Mouse (Mus musculus): ENCODE results near the gene Snd1.

GRCm38 (mm10) chr6:28459221-28459668 is 15.7 kb upstream of the Snd1 start:
- TF ChIP-seq MYOD1 (IDR thresholded peaks at IDR 0.05; ENCODE audit: control insufficient read depth, insufficient read length, low read depth), result no peak
- no peak for TF ChIP-seq CTCF (IDR thresholded peaks at IDR 0.05; ENCODE audit: control insufficient read depth, insufficient read depth, insufficient read length)
- TF ChIP-seq MAX (IDR thresholded peaks at IDR 0.05), result no peak
- TF ChIP-seq USF1 (IDR thresholded peaks at IDR 0.05; ENCODE audit: low read depth), result no peak
- TF ChIP-seq FOSL1 (IDR thresholded peaks at IDR 0.05; ENCODE audit: insufficient read depth, low read length, poor library complexity, severe bottlenecking), result no peak
- TF ChIP-seq CEBPB (IDR thresholded peaks at IDR 0.05; ENCODE audit: low read depth), result no peak

All from C2C12 (cell line).